Mouse (Mus musculus) liver, embryonic 11.5 days (tissue): ENCODE measurements around the gene Hapln1. TPM values are rescaled to one million over a fixed set of nuclear protein-coding genes. Genes with fewer than 3 reads are reported as not detected.

Source experiments
- ATAC-seq: fragments of 200-750 bp; cut with Nextera tagmentation; replicated peaks from 2 replicates; pipeline ENCODE4 v1.8.0; 2017; ENCODE audit warnings: moderate number of reproducible peaks, mild to moderate bottlenecking, moderate TSS enrichment, moderate library complexity; ENCODE audit not compliant: low FRiP score
- DNase-seq: peaks from one replicate; pipeline ENCODE4 v3.0.0-alpha.2; 2017; ENCODE audit warnings: low spot score
- H3K27ac ChIP-seq: fragments of 300-500 bp; sonication (generic); 2 replicates; pipeline ENCODE4 v1.5.1; 2014; ENCODE audit warnings: mild to moderate bottlenecking, low read depth, low read length, control low read depth
- H3K27me3 ChIP-seq: fragments of 300-500 bp; sonication (generic); replicated peaks from 2 replicates; pipeline ENCODE4 v1.6.1; 2014; ENCODE audit warnings: low read length, mixed read lengths; ENCODE audit not compliant: control insufficient read depth, insufficient read depth
- H3K36me3 ChIP-seq: fragments of 300-500 bp; sonication (generic); 2 replicates; pipeline ENCODE4 v1.6.1; 2014; ENCODE audit warnings: mild to moderate bottlenecking, low read length, moderate library complexity, mixed read lengths; ENCODE audit not compliant: control insufficient read depth, insufficient read depth
- H3K4me1 ChIP-seq: fragments of 300-500 bp; sonication (generic); replicated peaks from 2 replicates; pipeline ENCODE4 v1.6.1; 2014; ENCODE audit warnings: low read length, mixed read lengths; ENCODE audit not compliant: control insufficient read depth, insufficient read depth
- H3K4me2 ChIP-seq: fragments of 300-500 bp; sonication (generic); 2 replicates; pipeline ENCODE4 v1.6.1; 2014; ENCODE audit warnings: mild to moderate bottlenecking, control low read depth, moderate library complexity
- H3K4me3 ChIP-seq: fragments of 300-500 bp; sonication (generic); 2 replicates; pipeline ENCODE4 v1.5.1; 2014; ENCODE audit warnings: low read depth, low read length, control low read depth
- H3K9ac ChIP-seq: fragments of 300-500 bp; sonication (generic); 2 replicates; pipeline ENCODE4 v1.6.1; 2014; ENCODE audit warnings: low read depth, low read length, control low read depth
- H3K9me3 ChIP-seq: fragments of 300-500 bp; sonication (generic); 2 replicates; pipeline ENCODE4 v1.6.1; 2016; ENCODE audit warnings: low read length, inconsistent platforms, mixed read lengths; ENCODE audit not compliant: control insufficient read depth
- WGBS: fragments of 180-500 bp; shearing (Covaris S2); extraction: QIAGEN DNeasy Blood & Tissue Kit; methylation state at CpG from one replicate; pipeline ENCODE4 v1.1.7; 2014; 5-methylcytosine and 5-hydroxymethylcytosine counted together
- polyA plus RNA-seq: library from polyadenylated mRNA; unstranded; fragments of >200 nt; fragmentation: Nextera tagmentation; extraction: Ambion mirVana; gene quantifications from 2 replicates; pipeline ENCODE4 v1.2.1, GENCODE M21; 2014

Hapln1 gene
- polyA plus RNA-seq, 1 experiment from 2014 or later = 3.6 TPM

GRCm38 (mm10) chr13:89583747-89584738, 44.4 kb downstream of the Hapln1 start:
- H3K27me3 ChIP-seq = no peaks in the 10 kb centered on the region
- no peak overlapping the region for H3K9ac ChIP-seq
- 59% methylated on average over 10 of the region's 10 CpGs for WGBS
- no peaks in the 10 kb centered on the region for H3K4me1 ChIP-seq
- H3K4me2 ChIP-seq = no peak overlapping the region
- ATAC-seq (no peak), DNase-seq (no peak)
- no peaks in the 10 kb centered on the region for H3K36me3 ChIP-seq
- no peak overlapping the region for H3K27ac ChIP-seq
- H3K4me3 ChIP-seq = no peak overlapping the region
- no peaks in the 10 kb centered on the region for H3K9me3 ChIP-seq

- no peak overlapping the region for H3K4me3 ChIP-seq
- no peak overlapping the region for H3K9ac ChIP-seq
- 72% methylated on average over 1 of the region's 1 CpGs for WGBS
- no peaks in the 10 kb centered on the region for H3K36me3 ChIP-seq
- no peak for DNase-seq
- no peak for ATAC-seq
- H3K4me1 ChIP-seq = no peaks in the 10 kb centered on the region
- H3K4me2 ChIP-seq = no peak overlapping the region
- H3K27me3 ChIP-seq = no peaks in the 10 kb centered on the region
- no peak overlapping the region for H3K27ac ChIP-seq
- H3K9me3 ChIP-seq = no peaks in the 10 kb centered on the region
Measured at GRCm38 (mm10) chr13:89585144-89585543, 45.5 kb downstream of the Hapln1 start.

- no peak overlapping the region for H3K9ac ChIP-seq
- DNase-seq (no peak), ATAC-seq (no peak)
- WGBS = 81% methylated on average over 4 of the region's 4 CpGs
- H3K4me3 ChIP-seq = no peak overlapping the region
- no peak overlapping the region for H3K27ac ChIP-seq
- no peaks in the 10 kb centered on the region for H3K9me3 ChIP-seq
- no peak overlapping the region for H3K4me2 ChIP-seq
- no peaks in the 10 kb centered on the region for H3K4me1 ChIP-seq
- H3K27me3 ChIP-seq = no peaks in the 10 kb centered on the region
- no peaks in the 10 kb centered on the region for H3K36me3 ChIP-seq
Measured at GRCm38 (mm10) chr13:89595105-89595504, 55.5 kb downstream of the Hapln1 start.

- DNase-seq = no peak
- H3K9me3 ChIP-seq = no peaks in the 10 kb centered on the region
- no peak for ATAC-seq
Measured at GRCm38 (mm10) chr13:89597354-89597753, 57.8 kb downstream of the Hapln1 start.

GRCm38 (mm10) chr13:89600466-89600865, 60.9 kb downstream of the Hapln1 start:
- H3K9me3 ChIP-seq = no peaks in the 10 kb centered on the region
- no peak overlapping the region for H3K9ac ChIP-seq
- H3K4me2 ChIP-seq = no peak overlapping the region
- ATAC-seq = no peak
- no peak overlapping the region for H3K4me3 ChIP-seq
- no peaks in the 10 kb centered on the region for H3K27me3 ChIP-seq
- no peak overlapping the region for H3K27ac ChIP-seq
- DNase-seq = no peak
- H3K4me1 ChIP-seq = no peaks in the 10 kb centered on the region
- H3K36me3 ChIP-seq = no peaks in the 10 kb centered on the region
- 63% methylated on average over 7 of the region's 7 CpGs for WGBS

More at GRCm38 (mm10) chr13:89597354-89597753, 57.8 kb downstream of the Hapln1 start:
- Histone ChIP-seq H3K4me3 (no peak overlapping the region), H3K27ac (no peak overlapping the region), H3K4me1 (no peaks in the 10 kb centered on the region), H3K9ac (no peak overlapping the region), H3K27me3 (no peaks in the 10 kb centered on the region), H3K4me2 (no peak overlapping the region), H3K36me3 (no peaks in the 10 kb centered on the region)

- Histone ChIP-seq H3K27me3 (no peaks in the 10 kb centered on the region), H3K9me3 (no peaks in the 10 kb centered on the region), H3K4me1 (no peaks in the 10 kb centered on the region), H3K4me3 (no peak overlapping the region), H3K36me3 (no peaks in the 10 kb centered on the region), H3K4me2 (no peak overlapping the region), H3K27ac (no peak overlapping the region), H3K9ac (no peak overlapping the region)
- ATAC-seq = no peak
- WGBS = 83% methylated on average over 3 of the region's 3 CpGs
- DNase-seq = no peak
Measured at GRCm38 (mm10) chr13:89603336-89603735, 63.7 kb downstream of the Hapln1 start.

GRCm38 (mm10) chr13:89607399-89607798, 67.8 kb downstream of the Hapln1 start:
- Histone ChIP-seq H3K36me3 (no peaks in the 10 kb centered on the region), H3K9ac (no peak overlapping the region), H3K27ac (no peak overlapping the region), H3K4me1 (no peaks in the 10 kb centered on the region), H3K4me3 (no peak overlapping the region), H3K27me3 (no peaks in the 10 kb centered on the region), H3K4me2 (no peak overlapping the region), H3K9me3 (no peaks in the 10 kb centered on the region)
- ATAC-seq (no peak), DNase-seq (no peak)
- WGBS = 83% methylated on average over 3 of the region's 3 CpGs

- Histone ChIP-seq H3K4me2 (no peak overlapping the region), H3K9me3 (no peaks in the 10 kb centered on the region), H3K9ac (no peak overlapping the region), H3K27ac (no peak overlapping the region), H3K27me3 (no peaks in the 10 kb centered on the region), H3K4me3 (no peak overlapping the region), H3K36me3 (no peaks in the 10 kb centered on the region), H3K4me1 (no peaks in the 10 kb centered on the region)
- 74% methylated on average over 3 of the region's 3 CpGs for WGBS
- no peak for ATAC-seq
- no peak for DNase-seq
Measured at GRCm38 (mm10) chr13:89619064-89619463, 79.5 kb downstream of the Hapln1 start.

- no peaks in the 10 kb centered on the region for H3K36me3 ChIP-seq
- no peaks in the 10 kb centered on the region for H3K27me3 ChIP-seq
- no peak overlapping the region for H3K9ac ChIP-seq
- no peak overlapping the region for H3K4me3 ChIP-seq
- no peaks in the 10 kb centered on the region for H3K4me1 ChIP-seq
- H3K9me3 ChIP-seq = no peaks in the 10 kb centered on the region
- no peak for DNase-seq
- 30% methylated on average over 4 of the region's 4 CpGs for WGBS
- H3K4me2 ChIP-seq = no peak overlapping the region
- no peak overlapping the region for H3K27ac ChIP-seq
- ATAC-seq = no peak
Measured at GRCm38 (mm10) chr13:89634137-89634683, 94.6 kb downstream of the Hapln1 start.
